Mouse (Mus musculus) ES-Bruce4 (cell line): ENCODE measurements around the gene Rcan1. TPM values are rescaled to one million over a fixed set of nuclear protein-coding genes. Genes with fewer than 3 reads are reported as not detected.

Source experiments
- H3K27ac ChIP-seq: 2 replicates; pipeline ENCODE4 v1.5.1; 2012; ENCODE audit warnings: low read length, inconsistent platforms; ENCODE audit not compliant: insufficient read depth
- H3K27me3 ChIP-seq: 2 replicates; pipeline ENCODE4 v1.6.1; 2012; ENCODE audit warnings: mild to moderate bottlenecking, low read length, inconsistent platforms; ENCODE audit not compliant: control insufficient read depth, poor library complexity, insufficient read depth, severe bottlenecking
- H3K36me3 ChIP-seq: 2 replicates; pipeline ENCODE4 v1.6.1; 2012; ENCODE audit warnings: inconsistent platforms, mild to moderate bottlenecking, low read length, moderate library complexity; ENCODE audit not compliant: control insufficient read depth, poor library complexity, insufficient read depth, severe bottlenecking
- H3K4me1 ChIP-seq: one replicate; pipeline ENCODE4 v1.8.1; 2011; ENCODE audit warnings: low read length; ENCODE audit not compliant: control insufficient read depth, insufficient read depth
- H3K4me3 ChIP-seq: 2 replicates; pipeline ENCODE4 v1.5.1; 2011; ENCODE audit warnings: low read depth, mild to moderate bottlenecking, low read length
- H3K9ac ChIP-seq: 2 replicates; pipeline ENCODE4 v1.6.1; 2012; ENCODE audit warnings: low read depth, mild to moderate bottlenecking, inconsistent platforms; ENCODE audit not compliant: poor library complexity, severe bottlenecking
- H3K9me3 ChIP-seq: replicated peaks from 2 replicates; pipeline ENCODE4 v1.6.1; 2012; ENCODE audit warnings: mild to moderate bottlenecking, low read length, inconsistent platforms; ENCODE audit not compliant: control insufficient read depth, poor library complexity, insufficient read depth, severe bottlenecking
- CTCF ChIP-seq: IDR thresholded peaks from one replicate; pipeline ENCODE4 v1.8.1; 2011; ENCODE audit warnings: low read depth, low read length
- EP300 ChIP-seq: IDR thresholded peaks from 2 replicates; pipeline ENCODE4 v1.6.1; 2011; ENCODE audit warnings: low read depth, low read length; ENCODE audit not compliant: insufficient read depth
- POLR2A ChIP-seq: IDR thresholded peaks from one replicate; pipeline ENCODE4 v1.8.1; 2011; ENCODE audit warnings: low read length; ENCODE audit not compliant: insufficient read depth
- polyA plus RNA-seq: library from polyadenylated mRNA; stranded (reverse); fragments of >200 nt; gene quantifications from 2 replicates; pipeline ENCODE4 v1.2.4, GENCODE M21; 2011; ENCODE audit warnings: low read depth; ENCODE audit not compliant: missing spikeins, insufficient read depth, insufficient read length

Rcan1 gene
- polyA plus RNA-seq, 1 experiment, result 37.2 TPM

- H3K27me3 ChIP-seq, result no peaks in the 10 kb centered on the region
- no peak overlapping the region for H3K27ac ChIP-seq
- no peak overlapping the region for H3K4me3 ChIP-seq
- no peaks in the 10 kb centered on the region for H3K4me1 ChIP-seq
- no peak overlapping the region for H3K9ac ChIP-seq
- TF ChIP-seq CTCF (no peak), POLR2A (no peak), EP300 (no peak)
- H3K9me3 ChIP-seq, result no peaks in the 10 kb centered on the region
- H3K36me3 ChIP-seq, result no peaks in the 10 kb centered on the region
Measured at GRCm38 (mm10) chr16:92426708-92427107, 44.0 kb downstream of the Rcan1 start.

DNA sequence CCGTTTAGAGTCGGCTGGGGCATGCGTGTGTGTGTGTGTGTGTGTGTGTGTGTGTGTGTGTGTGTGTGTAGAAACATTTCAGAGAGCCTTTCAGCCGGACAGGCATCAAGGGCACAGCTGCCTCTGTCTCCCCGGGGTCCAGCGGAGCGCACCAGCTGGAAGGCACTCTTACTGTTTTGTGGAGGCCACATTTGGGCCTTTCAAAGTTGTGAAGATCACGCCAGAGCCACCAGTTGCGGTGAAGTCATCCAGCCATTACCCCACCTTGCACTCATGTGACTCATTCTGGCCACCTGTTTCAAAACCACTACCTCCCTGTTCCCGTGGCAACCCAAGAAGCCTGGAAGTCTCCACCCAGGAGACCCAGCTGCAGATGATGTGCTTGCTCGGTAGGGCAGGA lies 44.8 kb downstream of the Rcan1 start:
- Histone ChIP-seq H3K27me3 (no peaks in the 10 kb centered on the region), H3K36me3 (no peaks in the 10 kb centered on the region), H3K9ac (no peak overlapping the region), H3K4me1 (no peaks in the 10 kb centered on the region), H3K4me3 (no peak overlapping the region), H3K9me3 (no peaks in the 10 kb centered on the region), H3K27ac (no peak overlapping the region)
- TF ChIP-seq EP300, result 0 out of 2 replicates have a peak, but pooled peaks have one; percentile 15
- no peak for TF ChIP-seq CTCF

DNA sequence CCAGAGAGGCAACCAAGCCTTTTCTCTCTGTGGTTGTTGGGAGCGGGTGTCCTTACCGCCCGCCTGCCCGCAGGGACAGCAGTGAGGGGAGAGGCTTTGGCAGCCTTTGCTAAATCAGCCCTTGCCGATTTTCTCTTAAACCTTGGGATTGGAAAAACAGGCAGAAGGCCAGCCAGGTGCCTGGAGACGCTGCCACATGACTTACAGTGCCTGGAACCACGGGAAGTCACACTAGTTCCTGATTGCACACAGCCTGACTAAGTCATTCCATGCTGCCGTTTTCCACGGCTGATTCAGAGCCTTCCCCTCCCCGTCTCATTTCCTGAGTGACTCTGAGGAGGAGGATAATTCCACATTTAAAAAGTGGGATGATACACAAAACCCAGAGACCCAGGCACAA lies 47.3 kb downstream of the Rcan1 start:
- H3K9me3 ChIP-seq, result no peaks in the 10 kb centered on the region
- no peaks in the 10 kb centered on the region for H3K36me3 ChIP-seq
- H3K4me1 ChIP-seq, result no peaks in the 10 kb centered on the region
- peak overlapping the region; percentile 16 for H3K4me3 ChIP-seq
- H3K27ac ChIP-seq, result no peak overlapping the region
- H3K27me3 ChIP-seq, result no peaks in the 10 kb centered on the region
- H3K9ac ChIP-seq, result peak overlapping the region; percentile 50
- no peak for TF ChIP-seq EP300

DNA sequence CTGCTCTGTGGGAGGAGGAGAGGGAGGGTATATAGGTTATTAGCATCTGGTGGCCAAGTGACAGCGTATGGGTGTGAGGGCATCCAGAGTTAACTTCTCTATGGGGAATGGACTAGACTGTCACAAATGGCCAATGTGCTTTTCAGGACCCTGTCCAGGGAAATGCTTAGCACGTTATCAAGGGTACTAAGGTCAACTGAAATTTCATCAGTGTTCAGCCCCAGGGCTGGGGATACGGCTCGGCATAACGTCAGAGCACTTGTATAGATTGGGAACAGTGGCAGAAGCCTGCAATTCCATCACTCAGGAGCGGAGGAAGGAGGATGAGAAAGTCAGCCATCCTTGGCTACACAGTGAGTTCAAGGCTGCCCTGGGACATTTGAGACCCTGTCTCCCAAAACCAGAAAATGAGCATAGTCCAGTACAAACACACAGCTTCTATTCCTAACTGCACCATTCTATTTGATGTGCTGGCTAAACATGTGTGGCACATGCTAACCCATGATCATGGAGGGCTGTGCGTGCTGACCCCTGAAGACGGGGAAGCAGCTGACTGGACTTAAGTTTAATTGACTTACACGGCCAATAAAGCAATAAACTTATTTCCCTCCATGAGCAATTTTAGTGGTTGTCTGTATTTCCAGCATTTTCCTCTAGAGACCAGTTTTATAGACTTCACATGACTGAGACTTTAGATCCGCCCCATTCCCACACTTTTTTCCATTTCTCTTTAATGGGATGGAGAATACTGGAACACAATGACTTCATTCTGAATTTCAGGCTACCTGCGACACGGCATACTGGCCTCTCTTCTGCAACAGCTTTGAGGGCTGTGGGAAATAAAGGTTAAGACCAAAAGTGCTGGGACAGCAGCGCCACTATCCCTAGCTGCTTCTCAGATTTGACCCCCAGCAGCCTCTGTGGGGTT lies 48.0 kb downstream of the Rcan1 start:
- H3K4me3 ChIP-seq, result no peak overlapping the region
- no peaks in the 10 kb centered on the region for H3K4me1 ChIP-seq
- no peaks in the 10 kb centered on the region for H3K27me3 ChIP-seq
- TF ChIP-seq EP300 (no peak), POLR2A (no peak), CTCF (no peak)
- H3K9ac ChIP-seq, result peak overlapping the region; percentile 50; the same call in 1 of the 2 replicates
- H3K36me3 ChIP-seq, result no peaks in the 10 kb centered on the region
- H3K9me3 ChIP-seq, result no peaks in the 10 kb centered on the region
- no peak overlapping the region for H3K27ac ChIP-seq

- Histone ChIP-seq H3K9ac (no peak overlapping the region), H3K9me3 (no peaks in the 10 kb centered on the region), H3K36me3 (no peaks in the 10 kb centered on the region), H3K4me3 (no peak overlapping the region), H3K27ac (no peak overlapping the region), H3K4me1 (no peaks in the 10 kb centered on the region), H3K27me3 (no peaks in the 10 kb centered on the region)
- TF ChIP-seq CTCF, result peak; percentile 60
- no peak for TF ChIP-seq EP300
Measured at GRCm38 (mm10) chr16:92421147-92421934, 49.3 kb downstream of the Rcan1 start.

GRCm38 (mm10) chr16:92420641-92421040 lies 50.0 kb downstream of the Rcan1 start:
- Histone ChIP-seq H3K4me1 (no peaks in the 10 kb centered on the region), H3K9me3 (no peaks in the 10 kb centered on the region), H3K9ac (no peak overlapping the region), H3K4me3 (no peak overlapping the region), H3K36me3 (no peaks in the 10 kb centered on the region), H3K27me3 (no peaks in the 10 kb centered on the region), H3K27ac (no peak overlapping the region)
- TF ChIP-seq POLR2A, result no peak
- no peak for TF ChIP-seq EP300
- TF ChIP-seq CTCF, result no peak
